Mouse (Mus musculus) CD4-positive helper T cell, adult 2 months (primary cell): ENCODE measurements around the gene Tmem176a.
"Not testable (repeated sequence)": the region's sequence is repeated elsewhere in the genome, so short reads cannot be mapped to it uniquely, and the experiment has no call there.

Experiments
- DNase-seq: peaks from one replicate; pipeline ENCODE4 v3.0.0-alpha.2; 2012; ENCODE audit warnings: low read depth, missing footprints, low spot score

Gene Tmem176a

DNA sequence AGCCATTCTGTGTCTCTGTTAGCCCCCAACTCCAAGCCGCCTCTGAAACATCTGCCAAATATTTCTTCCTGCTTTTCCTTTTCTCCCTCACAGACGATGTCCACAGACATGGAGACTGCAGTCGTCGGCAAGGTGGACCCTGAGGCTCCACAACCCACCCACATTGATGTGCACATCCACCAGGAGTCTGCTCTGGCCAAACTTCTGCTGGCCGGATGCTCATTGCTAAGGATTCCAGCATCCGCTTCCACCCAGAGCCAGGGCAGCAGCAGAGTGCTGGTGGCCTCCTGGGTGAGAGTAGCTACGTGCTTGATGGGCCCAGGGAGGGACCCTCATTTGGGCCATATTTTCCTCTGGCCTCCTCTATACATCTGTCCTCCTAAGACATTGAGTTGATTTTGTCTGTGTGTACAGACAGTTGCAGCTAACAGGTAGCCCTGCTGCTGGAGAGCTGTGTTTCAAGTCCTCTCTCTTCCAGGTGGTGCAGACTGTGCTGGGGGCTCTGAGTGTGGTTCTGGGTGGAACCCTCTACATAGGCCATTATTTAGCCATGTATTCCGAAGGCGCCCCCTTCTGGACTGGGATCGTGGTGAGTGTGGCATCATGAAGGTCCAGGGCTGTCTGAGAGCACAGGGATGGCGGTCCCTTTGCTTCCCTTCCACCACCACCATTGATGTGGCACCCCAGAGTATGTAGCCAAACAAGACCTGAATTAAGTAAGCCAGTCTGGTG is 1.6 kb downstream of the Tmem176a start:
- no peak for DNase-seq

DNA sequence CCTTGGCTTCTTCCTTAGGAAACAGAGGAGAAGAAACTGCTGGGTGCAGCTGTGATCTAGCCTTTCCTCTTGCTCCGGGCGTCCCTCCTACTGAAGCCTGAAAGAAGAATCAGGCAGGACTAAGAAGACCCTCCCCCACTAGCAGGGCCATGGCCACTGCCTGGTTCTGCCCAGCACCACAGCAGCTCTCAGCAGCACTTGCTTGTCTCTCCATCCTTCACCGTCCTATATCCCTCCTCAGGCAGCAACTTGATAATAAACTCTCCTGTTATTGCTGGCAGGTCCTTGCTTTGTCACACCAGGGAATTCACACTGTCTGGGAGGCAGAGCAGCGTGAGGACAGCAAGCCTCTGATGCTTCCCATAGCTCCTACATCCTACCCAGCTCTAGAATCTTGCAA is 4.4 kb downstream of the Tmem176a start:
- no peak for DNase-seq

DNA sequence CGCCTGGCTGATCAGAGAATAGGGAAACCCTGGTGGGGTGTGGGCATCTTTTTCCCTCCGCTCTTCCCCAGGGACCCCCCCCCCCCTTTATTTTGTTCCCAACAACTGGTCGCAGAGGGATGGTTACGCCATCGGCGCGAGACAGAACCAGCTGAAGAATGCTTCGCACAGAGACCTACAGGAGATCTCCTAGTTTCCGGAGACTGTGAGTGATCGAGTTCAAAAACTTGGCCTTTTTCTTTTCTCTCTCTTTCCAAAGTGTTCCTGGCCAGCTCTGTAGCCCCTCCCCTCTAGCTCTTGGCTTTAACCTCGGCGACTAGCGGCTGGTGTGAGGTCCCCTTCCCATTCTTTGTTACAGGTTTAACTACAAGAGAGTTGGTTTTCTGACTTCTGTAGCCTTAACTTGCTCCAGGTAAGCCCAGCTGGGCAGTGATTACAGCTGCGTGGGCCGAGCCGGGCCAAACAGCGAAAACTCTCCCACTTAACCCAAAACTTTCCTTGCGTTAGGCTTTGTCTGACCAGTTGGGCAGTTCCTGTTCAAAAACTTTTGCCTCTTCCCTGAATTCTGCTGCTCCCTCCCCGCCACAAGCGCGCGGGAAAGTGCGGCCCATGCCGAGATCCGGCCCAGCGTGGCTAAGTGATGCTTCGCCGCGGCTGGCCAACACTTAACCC is 11.2 kb downstream of the Tmem176a start:
- no peak for DNase-seq

DNA sequence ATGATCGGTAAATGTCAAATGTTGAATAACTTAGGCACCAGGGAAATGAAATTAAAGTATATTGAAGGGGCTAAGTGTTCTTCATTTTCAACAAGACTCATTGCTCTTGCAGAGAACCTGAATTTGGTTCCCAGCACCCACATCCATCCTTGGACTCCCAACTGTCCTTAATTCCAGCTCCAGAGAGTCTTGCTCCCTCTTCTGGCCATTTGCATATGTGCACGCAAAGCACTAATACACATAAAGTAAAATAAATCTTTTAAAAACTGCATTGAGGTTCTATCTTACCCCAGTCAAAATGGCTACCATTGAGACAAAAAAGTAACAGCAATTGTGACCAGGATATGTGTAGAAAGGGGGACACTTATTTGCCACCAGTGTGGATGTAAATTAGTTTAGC is 13.4 kb downstream of the Tmem176a start:
- no peak for DNase-seq

DNA sequence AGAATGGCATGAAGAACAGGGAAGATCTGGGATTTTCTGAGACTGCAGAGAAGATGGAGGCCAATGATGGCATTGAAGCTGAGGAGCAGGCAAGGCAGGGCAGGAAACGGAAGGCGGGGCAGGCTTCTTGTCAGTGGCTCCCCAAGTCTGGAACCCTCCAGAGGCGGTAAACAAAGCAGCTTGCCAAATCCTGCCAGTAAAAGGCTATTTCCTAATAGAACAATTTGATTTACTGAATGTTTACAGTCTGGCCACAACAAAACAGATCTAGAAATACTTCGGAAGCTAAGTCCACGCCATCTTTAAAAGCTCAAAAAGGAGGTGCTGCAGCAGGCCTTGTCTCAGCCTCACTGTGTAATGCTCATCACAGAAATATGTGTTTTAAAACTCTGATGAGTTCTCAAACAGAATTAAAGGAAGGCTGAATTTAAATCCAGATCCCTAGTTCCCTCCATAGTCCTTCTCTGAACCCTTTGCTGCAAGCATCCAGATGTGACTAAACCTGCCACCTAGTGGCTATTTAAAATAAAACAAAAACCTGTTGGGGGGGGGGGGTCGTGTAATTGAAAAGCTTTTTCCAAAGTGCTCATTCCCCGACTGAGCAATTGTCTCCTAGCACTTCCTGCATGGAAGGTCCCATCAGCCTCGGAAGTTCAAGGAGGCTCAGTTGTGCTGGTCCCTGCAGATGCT is 17.0 kb downstream of the Tmem176a start:
- DNase-seq = peak; percentile 35

DNA sequence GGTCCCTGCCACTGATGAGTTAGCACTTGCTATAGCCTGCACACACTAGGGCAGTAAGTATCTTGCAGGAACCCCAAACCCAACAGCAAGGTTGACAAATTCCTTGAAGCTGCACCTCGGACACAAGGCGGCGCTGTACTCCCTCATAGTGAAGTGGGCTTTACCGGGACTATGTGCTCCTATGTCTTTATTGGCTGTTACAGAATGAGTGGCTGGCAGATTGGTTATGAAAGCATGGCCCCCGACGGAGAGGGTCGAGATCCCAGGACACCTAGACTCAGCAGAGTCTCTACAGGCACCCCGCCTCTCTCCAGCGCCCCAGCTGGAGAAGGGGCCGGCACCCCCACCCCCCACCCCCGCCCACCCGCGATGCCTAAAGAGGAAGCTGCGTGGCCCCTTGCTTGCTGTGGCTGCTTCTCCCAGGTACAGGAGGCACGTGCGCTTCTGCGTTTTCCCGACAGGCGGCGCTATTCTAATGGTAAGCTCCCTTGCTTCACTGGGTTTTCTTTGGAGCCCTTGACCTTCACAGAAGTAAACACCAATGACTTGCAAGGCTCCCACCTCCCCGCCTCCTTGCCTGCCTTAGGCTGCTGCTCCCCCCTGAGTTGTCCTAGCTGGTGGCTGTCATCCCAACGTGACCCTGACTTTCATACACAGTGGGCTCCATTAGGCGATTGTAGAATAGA is 19.6 kb downstream of the Tmem176a start:
- DNase-seq = peak; percentile 64

GRCm38 (mm10) chr6:48860851-48861250 is 20.1 kb downstream of the Tmem176a start:
- no peak for DNase-seq

DNA sequence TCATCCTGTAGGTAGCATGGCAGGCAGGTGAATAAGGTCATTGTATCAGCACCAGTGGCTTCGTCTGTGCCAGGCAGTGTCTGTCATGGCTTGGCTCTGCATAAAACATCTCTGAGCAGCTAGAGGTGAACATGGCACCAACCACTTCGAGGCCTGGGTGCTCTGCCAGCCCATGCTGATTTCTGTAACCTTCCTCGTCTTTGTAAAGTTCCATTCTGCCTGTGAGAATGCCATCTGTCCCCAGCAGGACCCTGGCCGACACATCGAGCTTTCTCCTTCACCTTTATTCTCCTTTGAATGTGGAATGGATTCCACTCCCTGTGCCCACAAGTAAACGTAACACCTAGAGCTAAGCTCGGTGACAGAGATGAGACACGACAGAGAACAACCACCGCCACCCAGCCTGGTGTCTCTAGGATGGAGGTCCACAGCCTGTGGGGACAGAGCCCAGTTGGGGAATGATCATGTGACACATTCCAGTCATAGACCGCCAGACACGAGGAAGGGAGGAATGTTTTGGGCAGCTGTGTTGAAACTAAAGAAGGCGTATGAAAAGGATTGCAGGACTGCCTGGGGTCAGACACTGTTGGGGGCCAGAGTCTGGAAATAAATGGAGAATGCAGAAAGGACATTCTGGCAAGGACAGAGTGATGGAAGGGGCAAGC is 21.0 kb downstream of the Tmem176a start:
- DNase-seq = no peak

- DNase-seq = no peak
Observed at GRCm38 (mm10) chr6:48862816-48863215, 22.1 kb downstream of the Tmem176a start.

- no peak for DNase-seq
Observed at GRCm38 (mm10) chr6:48863488-48863887, 22.8 kb downstream of the Tmem176a start.

DNA sequence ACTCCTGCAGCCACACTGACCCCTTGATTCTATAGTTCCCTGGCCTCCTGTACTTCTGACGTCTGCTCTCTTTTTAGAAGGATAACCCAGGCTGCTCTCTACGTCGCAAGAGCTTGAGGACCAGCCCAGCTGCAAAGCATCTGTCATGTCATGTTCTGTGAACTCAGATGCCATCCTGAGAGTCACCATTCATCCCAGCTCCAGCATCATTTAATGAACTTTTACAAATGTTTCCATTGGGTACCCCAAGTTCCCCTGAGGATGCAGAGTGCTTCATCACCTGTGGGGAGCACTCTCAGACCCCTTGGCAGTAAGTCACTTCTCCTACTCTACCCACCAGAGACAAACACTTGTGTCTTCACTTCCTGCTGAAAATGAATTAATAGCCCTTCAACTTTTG is 23.5 kb downstream of the Tmem176a start:
- DNase-seq = no peak

DNA sequence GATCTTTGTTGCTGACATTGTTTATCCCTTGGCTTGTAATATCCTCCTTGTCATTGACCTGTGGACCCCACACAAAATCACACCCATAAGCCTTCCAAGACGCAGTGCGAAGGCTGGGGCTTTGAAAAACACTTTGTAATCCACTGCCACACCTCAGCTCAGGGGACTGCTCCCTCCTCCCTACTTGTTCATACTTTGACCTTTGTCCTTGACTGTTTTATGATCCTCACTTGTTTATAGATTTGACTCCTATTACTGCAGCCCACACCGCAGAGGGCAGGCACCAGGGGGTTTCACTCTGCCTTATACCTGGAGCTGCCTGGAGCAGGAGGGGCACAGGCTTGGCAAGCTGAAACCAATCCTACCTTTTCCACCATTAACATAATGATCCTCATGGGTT is 24.0 kb downstream of the Tmem176a start:
- DNase-seq = no peak

- DNase-seq = no peak
Observed at GRCm38 (mm10) chr6:48865152-48865745, 24.5 kb downstream of the Tmem176a start.

DNA sequence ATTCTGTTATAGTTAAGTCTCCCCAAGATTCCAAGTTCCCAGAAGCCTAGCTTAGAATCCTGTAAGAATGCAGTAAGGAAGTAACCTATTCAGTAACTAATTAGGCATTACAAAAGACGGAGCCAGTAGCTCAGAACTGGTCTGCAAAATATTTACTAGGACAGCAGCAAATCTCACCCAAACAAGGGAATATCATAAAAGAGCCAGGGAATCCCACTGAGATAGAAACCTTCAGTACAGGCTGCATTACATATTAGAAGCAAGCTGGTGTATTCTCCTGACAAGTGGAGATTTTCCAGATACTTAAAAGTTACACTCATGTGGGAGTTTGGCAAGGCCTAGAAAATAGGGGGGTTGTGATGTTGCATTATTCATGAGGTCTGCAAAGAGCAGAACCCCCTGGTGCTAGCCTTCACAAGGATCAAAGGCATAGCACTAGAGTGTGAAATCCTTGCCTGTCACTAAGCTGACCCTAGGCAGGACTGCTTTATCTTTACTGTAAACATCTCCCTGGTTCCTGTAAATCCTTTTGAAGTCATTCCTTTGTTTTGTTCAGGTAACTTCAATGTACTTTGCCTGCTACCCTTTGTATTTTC is 25.7 kb downstream of the Tmem176a start:
- DNase-seq = not testable (repeated sequence)

DNA sequence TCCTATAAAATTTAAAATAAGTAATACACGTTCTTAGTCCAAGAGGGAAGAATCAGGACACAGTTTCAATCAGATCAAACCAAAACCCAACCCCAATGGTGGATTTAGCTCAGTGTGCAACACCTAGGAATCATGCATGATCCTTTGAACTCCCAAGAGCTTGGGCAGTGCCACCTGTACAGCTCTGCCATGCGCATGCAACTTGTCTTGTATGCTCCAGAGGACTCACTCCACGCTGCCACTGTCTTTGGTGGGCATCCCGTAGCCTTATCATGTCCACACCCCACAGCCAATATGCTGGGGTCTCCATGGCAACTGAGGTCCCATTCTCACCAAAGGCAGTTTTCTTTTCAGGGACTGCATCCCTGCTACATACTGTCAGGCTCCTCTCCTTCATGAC is 26.4 kb downstream of the Tmem176a start:
- DNase-seq = no peak

DNA sequence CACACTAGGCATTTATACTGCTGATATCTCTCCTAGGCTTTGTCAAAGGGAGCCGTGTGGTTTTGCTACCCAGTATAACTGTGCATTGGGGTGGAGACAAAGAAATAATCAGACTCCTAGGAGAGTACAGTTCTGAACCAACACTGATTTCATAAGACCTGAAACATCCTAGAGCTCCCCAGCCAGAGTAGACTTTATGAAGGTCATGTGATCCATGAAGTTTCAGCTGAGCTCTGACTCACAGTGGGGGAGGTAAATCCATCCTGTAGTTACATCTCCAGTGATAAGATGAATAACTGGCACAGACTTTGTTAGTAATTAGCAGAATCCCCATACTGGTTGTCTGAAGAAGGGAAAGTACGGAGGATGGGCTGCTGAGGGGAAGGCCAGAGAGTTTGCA is 29.1 kb downstream of the Tmem176a start:
- no peak for DNase-seq

GRCm38 (mm10) chr6:48872596-48872995 is 31.9 kb downstream of the Tmem176a start, which contains the start of gene Aoc1:
Gene Aoc1 (plus strand): TSS chr6:48872896.
- DNase-seq = no peak

DNA sequence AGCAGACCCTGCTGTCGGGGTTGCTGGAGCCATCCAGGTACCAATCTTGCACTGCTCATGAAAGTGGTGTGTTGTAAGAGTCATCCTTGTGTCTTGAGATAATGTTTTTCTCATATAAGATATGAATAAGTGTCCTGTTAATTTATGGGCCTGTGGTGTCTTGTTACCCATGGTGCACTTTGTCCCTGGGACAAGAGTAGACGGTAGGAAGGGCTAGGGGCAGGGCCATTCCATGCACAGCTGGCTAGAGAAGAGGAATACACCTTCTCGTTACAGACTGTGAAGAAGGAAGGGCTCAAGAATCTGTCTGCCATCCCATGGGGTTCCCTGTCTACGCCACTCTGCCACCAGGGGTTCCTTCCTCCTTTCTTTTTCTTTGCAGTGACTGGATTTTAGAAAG is 33.9 kb downstream of the Tmem176a start:
- DNase-seq = no peak

DNA sequence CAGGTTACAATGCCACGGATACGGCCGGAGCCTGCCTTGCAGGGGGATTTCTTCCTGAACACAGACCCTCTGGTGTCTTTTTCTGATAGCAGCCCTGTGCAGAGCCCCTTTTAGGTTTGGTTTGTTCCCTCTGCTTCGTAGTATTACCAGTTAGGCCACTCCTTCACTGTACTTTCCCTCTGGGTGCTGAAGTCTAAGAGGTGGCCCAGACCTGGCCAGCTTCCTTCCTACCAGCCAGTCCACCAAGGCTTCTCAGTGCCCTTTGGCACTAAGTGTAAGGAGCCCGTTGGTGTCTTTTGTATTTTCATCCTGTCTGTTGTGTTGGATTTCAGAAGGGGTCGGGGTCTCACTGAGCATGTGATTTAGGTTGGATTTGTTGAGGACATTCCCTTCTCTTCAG is 34.8 kb downstream of the Tmem176a start:
- DNase-seq = no peak

GRCm38 (mm10) chr6:48876510-48877135 is 35.9 kb downstream of the Tmem176a start:
- no peak for DNase-seq
